Mouse (Mus musculus) T-cell, adult 2 months (primary cell): ENCODE results near the gene Gm27021.
A peak's percentile ranks its signal among the peaks of the same experiment; 100 is the strongest.
"Not testable (repeated sequence)": the region's sequence is repeated elsewhere in the genome, so short reads cannot be mapped to it uniquely, and the experiment has no call there.

Source experiments
- DNase-seq: peaks from one replicate; pipeline ENCODE4 v3.0.0; 2022; ENCODE audit warnings: low spot score

Gene Gm27021

DNA sequence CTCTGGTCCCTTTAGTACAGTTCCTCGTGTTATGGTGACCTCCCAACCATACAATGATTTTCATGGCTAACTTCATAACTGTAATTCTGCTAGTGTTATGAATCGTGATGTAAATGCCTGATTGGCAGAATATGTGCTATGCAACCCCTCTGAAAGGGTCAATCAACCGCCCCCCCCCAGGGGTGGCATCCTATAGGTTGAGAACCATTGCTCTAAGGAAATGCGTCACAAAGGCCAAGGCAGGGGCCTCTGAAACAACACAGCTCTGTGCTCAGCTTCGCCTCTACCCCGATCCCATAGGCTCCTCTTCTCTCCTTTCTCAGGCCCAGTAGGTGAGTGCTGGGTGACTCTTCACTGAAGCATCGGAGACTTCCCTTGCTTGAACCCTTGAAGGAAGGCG, 17.7 kb upstream of the Gm27021 start:
- no peak for DNase-seq

GRCm38 (mm10) chr8:120685097-120685496, 17.2 kb upstream of the Gm27021 start:
- no peak for DNase-seq

DNA sequence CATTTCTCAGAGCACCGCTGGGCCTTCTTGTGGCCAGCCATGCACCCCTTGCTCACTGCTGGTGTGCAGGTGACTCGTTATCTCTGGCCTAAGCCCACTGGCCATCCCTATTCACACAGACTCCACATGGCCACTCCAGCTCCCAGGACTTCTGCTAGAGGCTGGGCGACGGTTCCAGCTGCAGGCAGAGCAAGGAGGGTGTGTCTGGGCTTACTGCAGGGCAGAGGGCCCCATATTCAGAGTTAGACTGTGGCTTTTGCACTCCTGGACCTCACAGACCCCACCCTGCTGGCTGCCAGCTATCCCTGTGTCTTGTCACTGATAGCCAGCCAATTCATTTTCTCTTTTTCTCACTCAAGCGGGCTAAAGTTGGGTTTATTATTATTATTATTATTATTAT, 16.2 kb upstream of the Gm27021 start:
- DNase-seq = no peak

- peak; percentile 59 for DNase-seq
Observed at GRCm38 (mm10) chr8:120683602-120684001, 15.7 kb upstream of the Gm27021 start.

DNA sequence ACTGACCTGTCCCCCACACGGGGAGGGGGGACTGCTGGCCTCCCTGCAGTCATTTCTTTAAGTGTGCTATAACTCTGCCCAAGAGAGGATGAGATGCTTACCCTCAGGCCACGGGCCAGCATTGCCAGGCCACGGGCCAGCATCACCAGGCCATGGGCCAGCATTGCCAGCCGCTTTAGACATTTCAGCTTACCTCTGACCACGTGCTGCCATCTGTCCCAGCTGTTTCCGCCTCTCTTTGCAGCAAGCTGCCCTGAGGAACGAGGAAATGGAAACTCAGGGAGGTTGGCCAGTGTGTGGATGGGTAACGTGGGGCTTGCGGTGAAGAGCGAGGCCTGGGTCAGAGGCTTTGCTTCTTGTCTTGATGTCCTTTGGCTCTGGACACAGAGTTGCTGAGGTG, 13.2 kb upstream of the Gm27021 start:
- DNase-seq = no peak

DNA sequence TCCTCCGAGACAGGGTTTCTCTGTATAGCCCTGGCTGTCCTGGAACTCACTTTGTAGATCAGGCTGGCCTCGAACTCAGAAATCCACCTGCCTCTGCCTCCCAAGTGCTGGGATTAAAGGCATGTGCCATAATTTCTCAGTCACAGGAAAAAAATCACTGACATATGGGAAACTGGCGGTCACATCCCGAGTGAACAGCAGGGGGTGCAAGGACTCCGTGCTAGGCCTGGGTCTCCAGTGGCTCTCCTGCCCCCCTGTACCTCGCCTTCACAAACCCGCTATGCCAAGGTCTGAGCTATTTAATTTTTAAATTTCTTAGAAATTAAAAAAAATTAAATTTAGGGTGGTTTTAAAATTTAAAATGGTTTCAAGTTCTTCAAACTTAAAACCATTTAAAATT, 12.5 kb upstream of the Gm27021 start:
- DNase-seq = not testable (repeated sequence)

- no peak for DNase-seq
Observed at GRCm38 (mm10) chr8:120679629-120680387, 11.9 kb upstream of the Gm27021 start.

DNA sequence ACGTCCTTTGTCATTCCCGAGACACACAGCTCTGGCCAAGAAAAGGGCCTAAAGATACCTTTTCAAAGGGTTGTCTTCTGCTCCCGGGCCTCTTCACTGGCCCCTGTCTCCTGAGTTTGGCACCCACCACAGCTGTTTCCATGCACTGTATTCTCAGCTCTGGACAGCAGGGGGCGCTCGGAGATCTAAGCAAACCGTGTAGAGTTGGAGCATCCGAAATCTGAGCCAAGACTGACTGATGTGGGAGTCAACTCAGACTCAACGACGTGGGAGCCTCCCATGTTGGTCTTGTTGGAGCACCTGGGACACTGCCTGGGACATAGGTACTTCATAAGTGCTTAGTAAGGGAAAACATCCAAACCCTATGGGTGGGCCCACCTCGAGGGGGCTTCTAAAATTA, 10.6 kb upstream of the Gm27021 start:
- peak; percentile 73 for DNase-seq

GRCm38 (mm10) chr8:120675718-120676117, 7.8 kb upstream of the Gm27021 start:
- no peak for DNase-seq

DNA sequence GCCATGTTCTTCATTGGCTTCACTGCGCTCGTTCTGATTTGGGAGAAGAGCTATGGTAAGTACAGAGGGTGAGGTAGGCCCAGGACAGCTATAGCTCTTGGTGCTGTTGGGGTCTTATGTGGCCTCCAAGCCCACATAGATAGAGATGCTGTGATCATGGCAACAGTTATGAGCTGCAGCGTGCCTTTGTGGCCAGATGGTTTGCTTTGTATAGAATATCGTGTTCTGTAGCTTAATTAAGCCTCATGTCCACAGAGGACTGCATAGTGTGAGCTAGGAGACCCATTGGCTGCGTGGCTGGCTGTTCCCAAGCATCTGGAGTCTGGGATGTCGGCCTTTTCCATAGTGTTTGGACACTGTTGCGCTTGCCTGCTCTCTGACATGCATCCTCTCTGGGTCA, 5.4 kb upstream of the Gm27021 start:
- no peak for DNase-seq

DNA sequence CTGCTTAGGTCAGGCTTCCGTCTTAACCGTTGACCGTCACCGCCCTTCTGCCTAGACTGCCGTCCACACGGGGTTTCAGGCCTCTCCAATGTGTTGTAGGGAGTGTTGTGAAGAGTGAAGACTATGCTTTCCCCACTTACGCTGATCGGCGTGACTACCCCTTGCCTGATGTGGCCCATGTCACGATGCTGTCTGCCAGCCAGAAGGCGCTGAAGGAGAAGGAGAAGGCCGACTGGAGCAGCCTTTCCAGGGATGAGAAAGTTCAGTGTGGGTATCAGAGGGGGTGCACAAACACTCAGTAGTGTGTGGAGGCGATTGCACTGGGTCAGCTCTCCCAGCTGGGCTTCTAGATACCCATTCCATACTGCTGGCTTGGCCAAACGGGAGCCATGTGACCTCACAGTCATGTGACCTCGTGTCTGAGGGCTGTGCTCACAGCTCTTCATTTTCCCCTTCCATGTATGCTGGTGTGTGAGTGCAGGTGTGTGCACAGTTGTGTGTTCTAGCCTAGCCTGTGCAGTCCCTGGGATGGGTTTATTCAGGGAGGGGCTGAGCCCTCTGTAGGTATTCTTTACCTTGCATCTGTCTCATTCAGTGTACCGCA, 4.8 kb upstream of the Gm27021 start:
- DNase-seq = no peak

- no peak for DNase-seq
Observed at GRCm38 (mm10) chr8:120671775-120672174, 3.9 kb upstream of the Gm27021 start.

DNA sequence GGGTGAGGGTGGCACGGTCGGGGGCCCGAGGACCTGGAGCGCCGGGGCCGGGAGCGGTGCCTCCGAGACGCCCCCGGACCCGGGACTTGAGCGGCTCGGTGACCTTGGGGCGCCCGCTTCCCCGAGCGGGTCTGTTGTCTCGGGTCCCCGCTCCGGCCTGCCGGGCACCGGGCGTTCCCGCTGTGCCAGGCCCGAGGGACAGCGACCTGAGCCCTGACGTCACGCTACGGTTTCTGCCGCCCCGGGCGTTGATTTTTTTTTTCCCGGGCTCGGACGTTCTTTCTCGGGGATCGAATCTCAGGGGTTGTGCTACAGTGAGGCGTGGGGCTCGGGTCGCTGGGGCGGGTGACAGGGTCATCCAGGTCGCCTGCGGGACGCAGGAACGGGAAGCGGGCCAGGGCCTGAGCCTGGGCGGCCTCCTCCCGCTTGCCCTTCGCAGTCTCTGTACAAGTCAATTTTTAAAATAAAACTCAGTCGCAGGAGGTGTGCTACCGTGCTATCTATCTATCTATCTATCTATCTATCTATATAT, 561 bp upstream of the Gm27021 start, which contains the start of gene Emc8:
Gene Emc8 (minus strand): TSS at position 200 of the 532 bp plus-strand sequence.
- no peak for DNase-seq

DNA sequence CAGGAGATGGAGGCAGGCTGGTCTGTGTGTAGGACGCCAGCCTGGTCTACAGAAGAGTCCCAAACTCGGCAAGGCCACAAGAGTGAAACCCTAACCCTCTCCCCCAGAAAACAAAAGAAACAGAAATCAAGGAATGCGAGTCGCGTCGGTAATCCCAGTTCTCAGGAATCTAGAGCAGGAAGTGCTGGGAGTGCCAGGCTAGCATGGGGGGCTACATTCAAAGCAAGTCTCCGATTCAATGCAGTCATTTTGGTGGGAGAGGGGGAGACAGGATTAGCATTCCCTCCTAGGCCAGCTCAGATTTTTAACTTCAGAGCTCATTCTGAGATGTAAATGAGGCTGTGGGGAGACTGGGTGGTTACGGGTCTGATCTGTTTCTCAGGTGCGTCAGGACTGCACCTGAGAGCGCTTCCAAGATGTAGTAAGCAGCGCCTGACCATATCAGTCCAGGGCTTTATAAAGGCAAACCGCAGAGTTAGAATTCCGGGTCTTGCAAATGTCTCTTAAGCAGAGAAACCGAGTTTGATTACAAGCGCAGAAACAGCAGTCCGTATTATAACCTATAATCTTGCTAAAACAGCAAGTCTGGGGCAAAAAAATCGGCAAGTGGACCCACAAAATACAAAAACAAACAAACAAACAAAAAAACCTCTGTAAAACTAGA, 940 bp downstream of the Gm27021 start:
- DNase-seq = no peak

GRCm38 (mm10) chr8:120665726-120666455, 2.0 kb downstream of the Gm27021 start:
- DNase-seq = no peak

GRCm38 (mm10) chr8:120664566-120664965, 3.3 kb downstream of the Gm27021 start:
- DNase-seq = no peak

GRCm38 (mm10) chr8:120657415-120657814, 10.5 kb downstream of the Gm27021 start:
- no peak for DNase-seq

DNA sequence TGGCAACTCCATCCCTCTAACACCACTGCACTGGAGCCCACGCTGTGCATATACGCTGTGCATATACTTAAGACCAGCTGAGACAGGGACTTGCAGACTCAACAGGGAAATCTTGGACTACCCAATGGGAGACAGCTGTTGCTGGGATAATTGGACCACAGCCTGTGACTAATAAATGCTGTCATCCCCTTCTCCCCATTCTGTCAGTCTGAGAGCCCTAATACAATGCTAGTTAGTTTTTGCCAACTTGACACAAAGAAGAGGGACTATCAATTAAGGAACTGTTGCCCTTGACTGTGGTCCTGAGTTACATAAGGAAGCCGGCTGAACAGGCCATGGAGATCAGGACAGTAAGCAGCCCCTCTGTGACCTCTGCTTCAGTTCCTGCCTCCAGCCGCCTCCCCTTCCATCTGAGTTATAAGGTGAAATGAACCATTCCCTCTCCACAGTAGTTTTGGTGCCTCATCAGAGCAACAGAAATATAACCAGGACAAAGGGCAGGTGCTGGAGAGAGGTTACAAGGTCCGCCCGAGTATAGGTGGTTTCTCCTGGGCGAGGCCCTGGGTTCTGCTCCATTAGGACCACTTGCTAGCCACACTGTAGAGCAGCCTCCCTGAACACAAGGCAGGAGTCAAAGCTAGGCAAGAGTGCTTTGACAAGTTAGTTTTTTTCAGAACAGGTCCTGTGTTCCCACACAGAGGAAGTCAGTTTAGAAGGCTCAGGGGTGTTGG, 11.4 kb downstream of the Gm27021 start:
- DNase-seq = no peak

- no peak for DNase-seq
Observed at GRCm38 (mm10) chr8:120647532-120647931, 20.3 kb downstream of the Gm27021 start, which contains the start of gene 1190005I06Rik. 1190005I06Rik (minus strand) TSS chr8:120647632.

GRCm38 (mm10) chr8:120644663-120645062, 23.2 kb downstream of the Gm27021 start:
- no peak for DNase-seq

DNA sequence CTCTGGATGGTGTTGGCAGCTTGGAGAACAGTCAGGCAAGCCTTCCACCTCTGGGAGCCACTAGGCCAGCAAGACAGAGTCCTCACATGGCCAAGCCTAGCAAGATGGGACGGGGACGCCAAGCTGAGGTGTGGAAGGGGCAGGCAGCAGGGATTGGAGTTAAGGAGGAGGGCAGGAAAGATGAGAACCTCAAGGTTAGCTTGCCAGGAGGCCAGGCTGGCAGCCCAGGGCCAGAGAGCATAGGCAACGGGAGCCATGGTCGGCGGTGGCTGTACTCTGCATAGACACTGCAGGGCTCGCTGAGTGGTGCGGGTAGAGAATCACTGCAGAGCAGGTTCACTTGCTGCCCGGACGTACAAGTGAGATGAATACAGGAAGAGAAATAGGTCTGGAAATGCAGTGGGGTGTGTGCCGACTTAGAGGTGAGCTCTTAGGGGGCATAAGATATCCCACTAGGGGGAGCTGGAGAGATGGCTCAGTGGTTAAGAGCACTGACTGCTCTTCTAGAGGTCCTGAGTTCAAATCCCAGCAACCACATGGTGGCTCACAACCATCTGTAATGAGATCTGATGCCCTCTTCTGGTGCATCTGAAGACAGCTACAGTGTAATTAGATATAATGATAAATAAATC, 25.7 kb downstream of the Gm27021 start:
- DNase-seq = no peak
